Mouse (Mus musculus): ENCODE data around the gene Fgd3. TPM values are rescaled to one million over a fixed set of nuclear protein-coding genes. Genes with fewer than 3 reads are reported as not detected.
A peak's percentile ranks its signal among the peaks of the same experiment; 100 is the strongest.

Fgd3 gene
- polyA plus RNA-seq, 1 experiment from 2014 or later, result 0.29 TPM

DNA sequence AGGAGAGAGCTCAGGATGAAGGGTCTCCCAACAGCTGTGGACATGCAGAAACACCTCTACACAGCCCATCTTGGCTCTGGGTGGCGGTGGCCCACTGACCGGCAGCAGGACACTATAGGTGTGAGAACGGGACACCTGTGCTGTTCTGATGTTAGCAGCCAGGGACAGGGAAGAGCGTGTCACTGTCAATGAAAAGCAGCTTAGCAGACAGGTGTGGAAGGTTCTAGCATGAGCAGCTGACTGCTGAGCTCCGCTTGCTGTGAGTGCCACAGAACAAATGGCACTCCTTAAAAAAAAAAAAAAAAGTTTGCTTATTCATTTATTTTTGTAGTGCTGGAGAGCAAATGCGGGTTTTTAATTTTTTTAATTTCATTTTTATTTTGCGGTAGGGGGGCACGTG is 82.5 kb downstream of the Fgd3 start:
- WGBS, result 84% methylated on average over 8 of the region's 8 CpGs
- no peak overlapping the region for H3K27ac ChIP-seq (ENCODE audit: low read length)
- H3K4me1 ChIP-seq (ENCODE audit: control insufficient read depth, insufficient read depth, low read length), result no peaks in the 10 kb centered on the region
- no peaks in the 10 kb centered on the region for H3K36me3 ChIP-seq (ENCODE audit: control insufficient read depth, insufficient read depth)
- H3K27me3 ChIP-seq (ENCODE audit: control insufficient read depth, insufficient read depth, low read length), result no peaks in the 10 kb centered on the region
- H3K4me2 ChIP-seq (ENCODE audit: low read depth, low read length), result no peak overlapping the region
- ATAC-seq (replicated peaks; ENCODE audit: extremely low read depth, insufficient read depth, low FRiP score), result no peak
- peaks cover 5% of the 10 kb centered on the region; the same call in 1 of the 2 replicates for H3K9me3 ChIP-seq (replicated peaks; ENCODE audit: control insufficient read depth, low read length)
- no peak overlapping the region for H3K4me3 ChIP-seq (ENCODE audit: low read length)
- no peak overlapping the region for H3K9ac ChIP-seq (ENCODE audit: low read length)

DNA sequence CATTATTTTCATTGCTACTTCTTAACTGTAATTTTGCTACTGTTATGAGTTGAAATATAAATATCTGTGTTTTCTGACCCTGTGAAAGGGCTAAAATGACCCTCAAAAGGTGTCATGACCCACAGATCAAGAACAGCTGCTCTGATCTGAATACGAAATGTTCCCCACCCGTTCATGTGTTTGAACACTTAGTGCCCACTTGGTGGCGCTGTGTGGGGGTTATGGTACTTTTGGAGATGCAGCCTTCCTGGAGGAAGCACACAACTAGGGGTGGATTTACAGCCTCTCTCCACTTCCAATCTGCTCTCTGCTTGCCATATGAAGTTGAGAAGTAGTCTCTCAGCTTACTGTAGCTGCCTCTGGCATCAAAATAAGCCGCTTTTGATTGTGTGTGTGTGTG is 85.4 kb downstream of the Fgd3 start:
- H3K9me3 ChIP-seq (replicated peaks; ENCODE audit: control insufficient read depth, low read length), result peaks cover 5% of the 10 kb centered on the region; the same call in 1 of the 2 replicates
- H3K27me3 ChIP-seq (ENCODE audit: control insufficient read depth, insufficient read depth, low read length), result no peaks in the 10 kb centered on the region
- no peak for ATAC-seq (replicated peaks; ENCODE audit: extremely low read depth, insufficient read depth, low FRiP score)
- WGBS, result 92% methylated on average over 4 of the region's 4 CpGs
- H3K4me1 ChIP-seq (ENCODE audit: control insufficient read depth, insufficient read depth, low read length), result no peaks in the 10 kb centered on the region
- no peak overlapping the region for H3K27ac ChIP-seq (ENCODE audit: low read length)
- no peaks in the 10 kb centered on the region for H3K36me3 ChIP-seq (ENCODE audit: control insufficient read depth, insufficient read depth)
- H3K9ac ChIP-seq (ENCODE audit: low read length), result no peak overlapping the region
- H3K4me2 ChIP-seq (ENCODE audit: low read depth, low read length), result no peak overlapping the region
- H3K4me3 ChIP-seq (ENCODE audit: low read length), result no peak overlapping the region

DNA sequence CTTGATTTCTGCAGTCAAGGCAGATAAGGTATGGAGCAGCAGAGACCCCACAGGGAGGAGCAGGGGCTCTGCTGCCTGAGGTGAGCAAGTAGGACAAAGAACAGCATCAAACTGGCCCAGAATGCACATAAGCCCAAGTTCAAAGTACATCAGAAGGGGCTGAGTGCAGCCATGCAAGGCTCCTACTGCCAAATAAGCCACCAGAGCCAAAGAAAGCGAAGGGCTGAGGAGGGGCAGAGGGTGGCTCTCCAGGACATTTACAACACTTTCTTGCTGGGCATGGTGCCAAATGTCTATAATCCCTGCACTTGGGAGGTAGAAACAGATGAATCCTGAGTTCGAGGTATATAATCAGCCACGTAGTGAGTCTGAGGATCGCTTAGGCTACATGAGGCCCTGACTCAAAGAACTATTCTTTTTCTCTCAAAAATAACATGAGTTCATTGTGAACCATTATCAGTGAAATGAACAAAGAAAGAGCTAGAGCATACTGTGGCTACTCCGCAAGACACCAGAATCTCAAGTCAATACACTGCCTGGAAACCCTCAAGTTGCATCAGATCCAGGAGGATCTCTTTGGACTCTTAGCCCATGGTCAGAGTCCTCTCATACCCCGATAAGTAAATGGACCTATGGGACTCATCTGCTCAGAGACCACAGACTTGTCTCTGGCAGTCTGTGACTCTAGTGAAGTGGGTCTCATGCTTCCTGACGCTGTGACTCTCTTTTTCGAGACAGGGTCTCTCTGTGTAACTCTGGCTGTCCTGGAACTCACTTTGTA is 86.1 kb downstream of the Fgd3 start:
- Histone ChIP-seq H3K27me3 (ENCODE audit: control insufficient read depth, insufficient read depth, low read length) (no peaks in the 10 kb centered on the region), H3K9me3 (replicated peaks; ENCODE audit: control insufficient read depth, low read length) (peaks cover 5% of the 10 kb centered on the region; the same call in 1 of the 2 replicates), H3K4me3 (ENCODE audit: low read length) (no peak overlapping the region), H3K27ac (ENCODE audit: low read length) (no peak overlapping the region), H3K9ac (ENCODE audit: low read length) (no peak overlapping the region), H3K36me3 (ENCODE audit: control insufficient read depth, insufficient read depth) (no peaks in the 10 kb centered on the region), H3K4me2 (ENCODE audit: low read depth, low read length) (no peak overlapping the region), H3K4me1 (ENCODE audit: control insufficient read depth, insufficient read depth, low read length) (no peaks in the 10 kb centered on the region)
- no peak for ATAC-seq (replicated peaks; ENCODE audit: extremely low read depth, insufficient read depth, low FRiP score)
- 85% methylated on average over 8 of the region's 8 CpGs for WGBS

DNA sequence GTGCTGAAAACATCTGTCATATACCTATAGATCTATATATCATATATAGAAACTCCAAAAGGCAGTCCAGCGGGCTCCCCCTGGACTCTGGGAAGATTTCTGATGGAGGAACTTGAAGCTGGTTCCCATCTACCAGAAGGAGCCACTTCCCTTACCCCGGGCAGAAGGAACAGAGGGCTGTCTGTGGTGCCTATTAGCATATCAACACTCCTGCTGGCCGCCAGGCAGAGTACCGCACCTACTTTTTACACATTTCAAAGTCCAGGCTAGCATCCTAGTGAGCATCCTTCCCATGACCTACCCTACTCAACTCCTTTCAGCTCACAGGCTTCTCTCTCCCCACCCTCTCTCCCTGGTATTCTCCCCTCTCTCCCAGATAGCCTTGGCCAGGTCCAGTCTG is 94.5 kb downstream of the Fgd3 start:
- Histone ChIP-seq H3K27me3 (ENCODE audit: control insufficient read depth, insufficient read depth, low read length) (peaks cover 5% of the 10 kb centered on the region; the same call in 1 of the 2 replicates), H3K9me3 (replicated peaks; ENCODE audit: control insufficient read depth, low read length) (0 out of 2 replicates have a peak, but pooled peaks cover 3% of the 10 kb centered on the region), H3K36me3 (ENCODE audit: control insufficient read depth, insufficient read depth) (no peaks in the 10 kb centered on the region), H3K4me2 (ENCODE audit: low read depth, low read length) (no peak overlapping the region), H3K9ac (ENCODE audit: low read length) (no peak overlapping the region), H3K4me1 (ENCODE audit: control insufficient read depth, insufficient read depth, low read length) (peaks cover 4% of the 10 kb centered on the region; the same call in 1 of the 2 replicates), H3K4me3 (ENCODE audit: low read length) (no peak overlapping the region), H3K27ac (ENCODE audit: low read length) (no peak overlapping the region)
- WGBS, result 31% methylated on average over 4 of the region's 4 CpGs
- no peak for ATAC-seq (replicated peaks; ENCODE audit: extremely low read depth, insufficient read depth, low FRiP score)

DNA sequence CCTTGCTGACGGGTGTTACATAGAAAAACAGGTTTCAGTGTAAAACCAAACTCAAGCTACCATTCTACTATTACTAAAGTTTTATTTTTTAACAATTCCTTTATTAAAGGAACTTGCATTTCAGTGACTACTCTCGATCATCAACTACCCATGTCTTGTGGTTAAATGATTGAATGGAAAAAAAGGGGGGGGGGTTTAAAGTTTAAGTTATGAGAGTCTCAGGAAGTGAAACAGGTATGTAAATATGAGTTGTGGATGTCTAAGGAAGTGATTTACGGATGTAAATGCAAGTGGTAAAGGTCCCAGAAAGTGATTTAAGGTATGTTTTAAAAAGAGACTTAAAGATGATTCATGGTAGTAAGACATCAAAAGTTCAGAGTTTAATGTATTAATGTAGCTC is 95.0 kb downstream of the Fgd3 start:
- H3K9ac ChIP-seq (ENCODE audit: low read length), result no peak overlapping the region
- no peak overlapping the region for H3K4me3 ChIP-seq (ENCODE audit: low read length)
- 0 out of 2 replicates have a peak, but pooled peaks cover 3% of the 10 kb centered on the region for H3K9me3 ChIP-seq (replicated peaks; ENCODE audit: control insufficient read depth, low read length)
- ATAC-seq (replicated peaks; ENCODE audit: extremely low read depth, insufficient read depth, low FRiP score), result no peak
- peaks cover 5% of the 10 kb centered on the region; the same call in 1 of the 2 replicates for H3K27me3 ChIP-seq (ENCODE audit: control insufficient read depth, insufficient read depth, low read length)
- H3K27ac ChIP-seq (ENCODE audit: low read length), result no peak overlapping the region
- H3K4me2 ChIP-seq (ENCODE audit: low read depth, low read length), result no peak overlapping the region
- H3K4me1 ChIP-seq (ENCODE audit: control insufficient read depth, insufficient read depth, low read length), result peaks cover 4% of the 10 kb centered on the region; the same call in 1 of the 2 replicates
- no peaks in the 10 kb centered on the region for H3K36me3 ChIP-seq (ENCODE audit: control insufficient read depth, insufficient read depth)
- WGBS, result 61% methylated on average over 3 of the region's 3 CpGs

DNA sequence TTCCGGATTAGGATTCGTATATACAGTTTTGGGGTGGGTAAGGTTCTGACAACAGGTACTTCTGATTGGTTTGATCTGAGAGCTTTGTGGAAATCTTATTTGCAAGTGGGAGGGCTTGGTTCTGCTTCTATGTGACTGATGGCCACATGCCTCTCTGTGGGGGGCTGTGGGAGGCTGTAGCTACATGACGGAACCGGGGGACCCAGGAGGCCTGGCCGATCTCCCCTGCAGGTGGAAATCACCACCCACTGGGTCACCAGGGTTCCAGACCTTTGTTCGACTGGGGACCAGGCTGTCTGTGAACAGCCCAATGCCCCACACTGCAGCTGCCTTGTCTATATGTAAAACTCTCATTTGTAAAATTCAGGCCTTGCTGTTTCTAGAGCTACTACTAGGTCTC is 95.4 kb downstream of the Fgd3 start:
- WGBS, result 36% methylated on average over 6 of the region's 6 CpGs
- H3K9ac ChIP-seq (ENCODE audit: low read length), result 0 out of 2 replicates have a peak overlapping the region, but pooled peaks have one; percentile 18
- H3K4me1 ChIP-seq (ENCODE audit: control insufficient read depth, insufficient read depth, low read length), result peaks cover 4% of the 10 kb centered on the region; the same call in 1 of the 2 replicates
- H3K36me3 ChIP-seq (ENCODE audit: control insufficient read depth, insufficient read depth), result no peaks in the 10 kb centered on the region
- peaks cover 5% of the 10 kb centered on the region; the same call in 1 of the 2 replicates for H3K27me3 ChIP-seq (ENCODE audit: control insufficient read depth, insufficient read depth, low read length)
- no peak overlapping the region for H3K4me3 ChIP-seq (ENCODE audit: low read length)
- ATAC-seq (replicated peaks; ENCODE audit: extremely low read depth, insufficient read depth, low FRiP score), result no peak
- H3K27ac ChIP-seq (ENCODE audit: low read length), result no peak overlapping the region
- no peak overlapping the region for H3K4me2 ChIP-seq (ENCODE audit: low read depth, low read length)
- 0 out of 2 replicates have a peak, but pooled peaks cover 3% of the 10 kb centered on the region for H3K9me3 ChIP-seq (replicated peaks; ENCODE audit: control insufficient read depth, low read length)

DNA sequence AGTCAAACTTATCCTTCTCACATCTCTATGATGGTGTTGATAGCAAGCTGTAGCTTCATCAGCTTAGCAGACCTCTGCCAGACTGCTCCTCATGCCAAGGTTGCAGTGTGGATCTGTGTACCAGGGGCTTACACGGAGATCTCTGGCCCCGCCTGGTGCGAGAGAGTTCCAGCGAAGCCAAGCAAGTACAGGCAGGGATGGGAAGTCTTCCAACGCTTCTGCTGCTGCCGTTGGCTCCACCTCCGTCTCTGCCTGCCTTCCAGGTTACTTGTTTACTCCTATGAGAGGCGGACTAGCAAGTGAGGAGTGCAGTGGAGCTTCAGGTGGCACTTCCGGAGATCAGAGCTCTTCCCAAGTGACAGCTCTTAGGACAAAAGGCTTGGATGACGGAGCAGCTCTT is 95.8 kb downstream of the Fgd3 start:
- H3K4me2 ChIP-seq (ENCODE audit: low read depth, low read length), result peak overlapping the region; percentile 22; the same call in 1 of the 2 replicates
- WGBS, result 11% methylated on average over 10 of the region's 10 CpGs
- peak overlapping the region; percentile 18; the same call in 1 of the 2 replicates for H3K9ac ChIP-seq (ENCODE audit: low read length)
- H3K4me3 ChIP-seq (ENCODE audit: low read length), result no peak overlapping the region
- ATAC-seq (replicated peaks; ENCODE audit: extremely low read depth, insufficient read depth, low FRiP score), result no peak
- peaks cover 4% of the 10 kb centered on the region; the same call in 1 of the 2 replicates for H3K4me1 ChIP-seq (ENCODE audit: control insufficient read depth, insufficient read depth, low read length)
- H3K27ac ChIP-seq (ENCODE audit: low read length), result no peak overlapping the region
- 0 out of 2 replicates have a peak, but pooled peaks cover 3% of the 10 kb centered on the region for H3K9me3 ChIP-seq (replicated peaks; ENCODE audit: control insufficient read depth, low read length)
- no peaks in the 10 kb centered on the region for H3K36me3 ChIP-seq (ENCODE audit: control insufficient read depth, insufficient read depth)
- H3K27me3 ChIP-seq (ENCODE audit: control insufficient read depth, insufficient read depth, low read length), result peaks cover 5% of the 10 kb centered on the region; the same call in 1 of the 2 replicates

DNA sequence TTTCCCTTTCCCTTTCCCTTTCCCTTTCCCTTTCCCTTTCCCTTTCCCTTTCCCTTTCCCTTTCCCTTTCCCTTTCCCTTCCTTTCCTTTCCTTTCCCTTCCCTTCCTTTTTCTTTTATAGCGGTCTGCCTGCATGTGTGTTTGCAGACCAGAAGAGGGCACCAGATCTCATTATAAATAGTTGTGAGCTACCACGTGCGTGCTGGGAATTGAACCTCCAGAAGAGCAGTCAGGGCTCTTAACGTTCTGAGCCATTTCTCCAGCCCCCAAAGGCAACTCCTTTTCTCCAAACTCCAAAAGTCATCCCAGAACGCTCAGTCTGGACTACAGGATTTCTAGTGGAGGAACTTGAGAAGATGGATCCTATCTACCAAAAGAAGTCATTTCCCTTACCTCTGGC is 99.2 kb downstream of the Fgd3 start:
- no peaks in the 10 kb centered on the region for H3K36me3 ChIP-seq (ENCODE audit: control insufficient read depth, insufficient read depth)
- H3K4me1 ChIP-seq (ENCODE audit: control insufficient read depth, insufficient read depth, low read length), result peaks cover 13% of the 10 kb centered on the region
- H3K9me3 ChIP-seq (replicated peaks; ENCODE audit: control insufficient read depth, low read length), result 0 out of 2 replicates have a peak, but pooled peaks cover 3% of the 10 kb centered on the region
- 20% methylated on average over 5 of the region's 5 CpGs for WGBS
- H3K4me3 ChIP-seq (ENCODE audit: low read length), result no peak overlapping the region
- no peak for ATAC-seq (replicated peaks; ENCODE audit: extremely low read depth, insufficient read depth, low FRiP score)
- no peak overlapping the region for H3K9ac ChIP-seq (ENCODE audit: low read length)
- peaks cover 5% of the 10 kb centered on the region; the same call in 1 of the 2 replicates for H3K27me3 ChIP-seq (ENCODE audit: control insufficient read depth, insufficient read depth, low read length)
- no peak overlapping the region for H3K4me2 ChIP-seq (ENCODE audit: low read depth, low read length)
- no peak overlapping the region for H3K27ac ChIP-seq (ENCODE audit: low read length)

DNA sequence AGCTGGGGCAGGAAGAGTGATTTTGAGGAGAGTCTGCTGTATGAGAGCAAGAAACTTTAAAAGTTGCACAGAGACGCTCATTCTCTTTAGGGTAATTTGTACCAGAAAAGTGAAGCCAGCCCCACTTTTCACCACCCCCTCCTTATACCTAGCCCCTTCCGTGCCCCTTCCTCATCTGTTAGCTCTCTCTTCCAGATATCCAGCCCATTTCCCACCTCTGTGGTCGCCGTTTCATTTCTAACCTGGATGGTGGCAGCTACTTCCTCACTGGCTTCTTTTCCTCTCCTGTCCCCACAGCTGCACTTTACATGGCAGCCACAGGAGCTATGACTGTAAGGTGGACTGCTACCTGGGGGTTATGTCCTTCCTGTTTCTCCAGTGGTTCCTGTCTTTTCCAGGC is 100.7 kb downstream of the Fgd3 start:
- 79% methylated on average over 4 of the region's 4 CpGs for WGBS
- Histone ChIP-seq H3K9me3 (replicated peaks; ENCODE audit: control insufficient read depth, low read length) (0 out of 2 replicates have a peak, but pooled peaks cover 3% of the 10 kb centered on the region), H3K36me3 (ENCODE audit: control insufficient read depth, insufficient read depth) (no peaks in the 10 kb centered on the region), H3K4me1 (ENCODE audit: control insufficient read depth, insufficient read depth, low read length) (peaks cover 19% of the 10 kb centered on the region), H3K9ac (ENCODE audit: low read length) (no peak overlapping the region), H3K4me2 (ENCODE audit: low read depth, low read length) (no peak overlapping the region), H3K27ac (ENCODE audit: low read length) (no peak overlapping the region), H3K27me3 (ENCODE audit: control insufficient read depth, insufficient read depth, low read length) (peaks cover 5% of the 10 kb centered on the region; the same call in 1 of the 2 replicates), H3K4me3 (ENCODE audit: low read length) (no peak overlapping the region)
- ATAC-seq (replicated peaks; ENCODE audit: extremely low read depth, insufficient read depth, low FRiP score), result no peak

All from heart, embryonic 16.5 days (tissue).